Mouse (Mus musculus) ES-Bruce4 (cell line): ENCODE results near the gene Syngr3. TPM values are rescaled to one million over a fixed set of nuclear protein-coding genes. Genes with fewer than 3 reads are reported as not detected.

Experiments used
- H3K27ac ChIP-seq: 2 replicates; pipeline ENCODE4 v1.5.1; 2012; ENCODE audit warnings: low read length, inconsistent platforms; ENCODE audit not compliant: insufficient read depth
- H3K27me3 ChIP-seq: 2 replicates; pipeline ENCODE4 v1.6.1; 2012; ENCODE audit warnings: mild to moderate bottlenecking, low read length, inconsistent platforms; ENCODE audit not compliant: control insufficient read depth, poor library complexity, insufficient read depth, severe bottlenecking
- H3K36me3 ChIP-seq: 2 replicates; pipeline ENCODE4 v1.6.1; 2012; ENCODE audit warnings: inconsistent platforms, mild to moderate bottlenecking, low read length, moderate library complexity; ENCODE audit not compliant: control insufficient read depth, poor library complexity, insufficient read depth, severe bottlenecking
- H3K4me1 ChIP-seq: one replicate; pipeline ENCODE4 v1.8.1; 2011; ENCODE audit warnings: low read length; ENCODE audit not compliant: control insufficient read depth, insufficient read depth
- H3K4me3 ChIP-seq: 2 replicates; pipeline ENCODE4 v1.5.1; 2011; ENCODE audit warnings: low read depth, mild to moderate bottlenecking, low read length
- H3K9ac ChIP-seq: 2 replicates; pipeline ENCODE4 v1.6.1; 2012; ENCODE audit warnings: low read depth, mild to moderate bottlenecking, inconsistent platforms; ENCODE audit not compliant: poor library complexity, severe bottlenecking
- H3K9me3 ChIP-seq: replicated peaks from 2 replicates; pipeline ENCODE4 v1.6.1; 2012; ENCODE audit warnings: mild to moderate bottlenecking, low read length, inconsistent platforms; ENCODE audit not compliant: control insufficient read depth, poor library complexity, insufficient read depth, severe bottlenecking
- CTCF ChIP-seq: IDR thresholded peaks from one replicate; pipeline ENCODE4 v1.8.1; 2011; ENCODE audit warnings: low read depth, low read length
- EP300 ChIP-seq: IDR thresholded peaks from 2 replicates; pipeline ENCODE4 v1.6.1; 2011; ENCODE audit warnings: low read depth, low read length; ENCODE audit not compliant: insufficient read depth
- POLR2A ChIP-seq: IDR thresholded peaks from one replicate; pipeline ENCODE4 v1.8.1; 2011; ENCODE audit warnings: low read length; ENCODE audit not compliant: insufficient read depth
- polyA plus RNA-seq: library from polyadenylated mRNA; stranded (reverse); fragments of >200 nt; gene quantifications from 2 replicates; pipeline ENCODE4 v1.2.4, GENCODE M21; 2011; ENCODE audit warnings: low read depth; ENCODE audit not compliant: missing spikeins, insufficient read depth, insufficient read length

Gene Syngr3
- polyA plus RNA-seq, 1 experiment: 8.9 TPM

DNA sequence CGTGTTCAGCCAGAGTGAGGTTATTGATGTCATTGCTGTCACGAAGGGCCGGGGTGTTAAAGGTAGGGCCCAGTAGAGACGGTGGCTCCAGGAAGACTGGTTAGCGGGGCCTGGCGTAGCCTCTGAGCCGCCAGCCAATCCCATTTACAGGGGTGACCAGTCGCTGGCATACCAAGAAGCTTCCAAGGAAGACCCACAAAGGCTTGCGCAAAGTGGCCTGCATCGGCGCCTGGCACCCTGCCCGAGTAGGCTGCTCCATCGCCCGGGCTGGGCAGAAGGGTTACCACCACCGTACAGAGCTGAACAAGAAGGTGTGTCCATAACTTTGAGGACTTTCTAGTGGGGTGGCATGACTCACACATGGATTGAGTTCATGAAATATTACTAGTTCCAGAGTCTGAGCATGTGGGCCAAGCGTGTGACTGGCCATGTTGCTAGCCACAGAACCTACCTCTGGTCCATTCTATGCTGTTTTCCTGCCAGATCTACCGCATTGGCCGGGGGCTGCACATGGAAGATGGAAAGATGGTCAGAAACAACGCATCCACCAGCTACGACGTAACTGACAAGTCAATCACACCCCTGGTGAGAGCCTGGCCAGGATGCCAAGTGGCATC lies 43.8 kb upstream of the Syngr3 start:
- H3K9ac ChIP-seq: no peak overlapping the region
- no peaks in the 10 kb centered on the region for H3K27me3 ChIP-seq

DNA sequence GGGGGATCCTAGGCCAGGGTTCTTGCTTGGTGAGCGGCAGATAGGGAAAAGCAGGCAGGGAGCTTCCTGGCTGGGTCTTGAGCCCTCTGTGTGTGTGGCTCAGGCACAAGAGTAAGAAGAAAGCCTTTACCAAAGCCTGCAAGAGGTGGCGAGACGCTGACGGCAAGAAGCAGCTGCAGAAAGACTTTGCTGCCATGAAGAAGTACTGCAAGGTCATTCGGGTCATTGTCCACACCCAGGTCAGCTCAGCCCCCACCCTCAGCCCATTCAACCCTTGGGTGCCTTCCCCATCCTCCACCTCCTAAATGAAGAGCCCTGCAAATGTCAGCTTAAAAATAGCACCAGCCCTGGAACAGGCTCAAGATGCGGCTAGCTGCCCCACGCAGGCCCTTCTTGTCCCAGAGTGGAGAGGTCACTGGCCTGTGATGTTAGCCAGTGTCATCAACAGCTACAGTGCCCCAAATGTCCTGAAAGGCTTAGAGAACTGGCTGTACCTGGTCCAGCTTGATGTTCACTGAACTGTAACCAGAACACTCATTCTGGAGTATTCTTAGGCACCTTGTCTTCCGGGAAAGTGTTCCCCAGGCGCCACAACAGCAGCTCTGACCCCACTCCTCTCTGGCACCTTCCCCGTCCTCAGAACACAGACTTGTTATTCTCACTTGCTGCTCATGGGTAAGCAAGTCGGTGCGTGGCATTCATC lies 42.6 kb upstream of the Syngr3 start:
- Histone ChIP-seq H3K36me3 (no peaks in the 10 kb centered on the region), H3K4me3 (no peak overlapping the region), H3K9me3 (no peaks in the 10 kb centered on the region), H3K27me3 (no peaks in the 10 kb centered on the region), H3K27ac (no peak overlapping the region), H3K4me1 (peaks cover 2% of the 10 kb centered on the region), H3K9ac (no peak overlapping the region)
- no peak for TF ChIP-seq CTCF
- no peak for TF ChIP-seq POLR2A
- no peak for TF ChIP-seq EP300

More for the DNA sequence above, 43.8 kb upstream of the Syngr3 start:
- Histone ChIP-seq H3K4me1 (peaks cover 2% of the 10 kb centered on the region), H3K9me3 (no peaks in the 10 kb centered on the region), H3K27ac (no peak overlapping the region), H3K4me3 (no peak overlapping the region), H3K36me3 (no peaks in the 10 kb centered on the region)
- TF ChIP-seq CTCF (no peak), EP300 (no peak)

DNA sequence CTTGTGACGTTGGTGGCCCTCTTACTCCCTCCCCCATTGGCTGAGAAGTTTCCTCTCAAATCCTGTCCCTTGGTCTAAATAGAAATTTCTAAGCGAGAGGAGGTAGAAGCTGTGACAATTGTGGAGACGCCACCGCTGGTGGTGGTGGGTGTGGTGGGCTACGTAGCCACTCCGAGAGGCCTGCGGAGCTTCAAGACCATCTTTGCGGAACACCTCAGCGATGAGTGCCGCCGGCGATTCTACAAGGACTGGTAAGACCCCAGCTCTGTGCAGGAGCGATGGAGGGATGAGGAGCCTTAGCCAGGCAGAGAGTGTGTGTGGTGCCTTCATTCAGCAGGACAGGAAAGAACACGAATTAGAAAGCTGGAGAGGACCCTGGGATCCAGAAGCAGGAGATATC lies 41.0 kb upstream of the Syngr3 start:
- no peak for TF ChIP-seq EP300
- no peak for TF ChIP-seq CTCF
- Histone ChIP-seq H3K9me3 (no peaks in the 10 kb centered on the region), H3K4me3 (no peak overlapping the region), H3K9ac (no peak overlapping the region), H3K36me3 (no peaks in the 10 kb centered on the region), H3K27ac (no peak overlapping the region), H3K27me3 (no peaks in the 10 kb centered on the region), H3K4me1 (peaks cover 2% of the 10 kb centered on the region)

DNA sequence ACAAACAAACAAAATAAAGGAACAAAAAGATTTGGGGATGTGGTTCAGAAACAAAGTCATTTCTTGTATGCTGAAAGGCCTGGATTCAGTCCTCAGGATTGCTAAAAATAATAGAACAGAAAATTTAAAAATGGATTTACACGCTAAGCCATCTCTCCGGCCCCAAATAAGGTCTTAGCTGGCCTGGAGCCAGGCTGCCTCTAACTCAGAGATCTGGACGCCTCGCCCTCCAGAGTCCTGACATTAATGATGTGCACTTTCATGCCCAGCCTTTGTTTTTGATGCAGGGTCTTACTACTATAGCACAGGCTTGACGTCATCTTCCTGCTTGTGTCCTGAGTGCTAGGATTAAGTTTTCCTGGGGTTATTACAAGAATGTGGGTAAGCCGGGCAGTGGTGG lies 39.3 kb upstream of the Syngr3 start:
- no peaks in the 10 kb centered on the region for H3K9me3 ChIP-seq
- no peaks in the 10 kb centered on the region for H3K36me3 ChIP-seq
- TF ChIP-seq POLR2A: no peak
- no peak for TF ChIP-seq CTCF
- TF ChIP-seq EP300: no peak
- no peak overlapping the region for H3K4me3 ChIP-seq
- peaks cover 2% of the 10 kb centered on the region for H3K4me1 ChIP-seq
- no peak overlapping the region for H3K27ac ChIP-seq
- no peak overlapping the region for H3K9ac ChIP-seq
- no peaks in the 10 kb centered on the region for H3K27me3 ChIP-seq

DNA sequence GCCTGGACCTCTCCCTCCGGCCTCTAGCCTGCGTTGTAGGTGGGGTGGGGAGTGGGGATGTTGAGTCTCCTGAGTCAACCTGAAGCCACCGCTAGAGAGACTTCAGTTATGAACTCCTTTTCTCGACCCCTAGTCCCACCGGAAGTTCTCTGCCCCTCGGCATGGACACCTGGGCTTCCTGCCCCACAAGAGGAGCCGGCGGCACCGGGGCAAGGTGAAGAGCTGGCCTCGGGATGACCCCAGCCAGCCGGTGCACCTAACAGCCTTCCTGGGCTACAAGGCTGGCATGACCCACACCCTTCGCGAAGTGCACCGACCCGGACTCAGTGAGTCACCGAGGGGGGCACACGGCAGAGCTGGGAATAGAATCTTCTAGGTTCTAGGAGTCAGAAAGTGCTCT lies 38.4 kb upstream of the Syngr3 start:
- Histone ChIP-seq H3K27me3 (no peaks in the 10 kb centered on the region), H3K9ac (peak overlapping the region; percentile 30; the same call in 1 of the 2 replicates), H3K4me1 (peaks cover 2% of the 10 kb centered on the region), H3K9me3 (no peaks in the 10 kb centered on the region), H3K36me3 (no peaks in the 10 kb centered on the region), H3K27ac (no peak overlapping the region), H3K4me3 (peak overlapping the region; percentile 31; the same call in 1 of the 2 replicates)
- TF ChIP-seq EP300: no peak
- no peak for TF ChIP-seq CTCF
- no peak for TF ChIP-seq POLR2A

DNA sequence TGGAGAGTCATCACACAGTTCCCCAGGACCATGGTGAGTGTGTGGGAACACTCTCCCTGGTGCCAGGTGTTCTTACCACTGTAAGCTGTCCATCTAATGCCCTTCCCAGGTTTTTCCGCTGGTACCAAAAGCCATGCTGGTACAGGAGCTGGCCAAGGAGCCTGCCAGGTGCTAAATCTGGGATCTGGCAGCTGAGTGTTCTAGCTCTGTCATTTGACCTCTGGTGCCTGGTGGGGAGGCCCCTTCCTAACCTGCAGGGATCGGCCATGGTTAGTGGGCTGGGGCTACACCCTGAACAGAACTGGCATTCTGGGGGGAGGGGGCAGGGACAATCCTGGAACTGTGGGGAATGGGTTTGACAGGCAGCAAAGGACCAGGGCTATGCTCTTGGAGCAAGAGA lies 37.9 kb upstream of the Syngr3 start, which contains the start of gene Rpl3l:
TSS of gene Rpl3l (plus strand) at position 203 of the 400 bp plus-strand sequence.
- H3K36me3 ChIP-seq: no peaks in the 10 kb centered on the region
- peak within 1 kb of the TSS; percentile 31; the same call in 1 of the 2 replicates for H3K4me3 ChIP-seq
- H3K27ac ChIP-seq: no peak within 1 kb of the TSS
- H3K9ac ChIP-seq: peak within 1 kb of the TSS; percentile 30; the same call in 1 of the 2 replicates
- H3K9me3 ChIP-seq: no peaks in the 10 kb centered on the region
- no peaks in the 10 kb centered on the region for H3K27me3 ChIP-seq
- TF ChIP-seq EP300: no peak
- no peak for TF ChIP-seq CTCF
- TF ChIP-seq POLR2A: no peak
- H3K4me1 ChIP-seq: no peaks in the 10 kb centered on the region
